Mouse (Mus musculus) retina, postnatal 7 days (tissue): ENCODE results near the gene Fam229b.

Source experiments
- DNase-seq: peaks from one replicate; pipeline ENCODE4 v3.0.0-alpha.2; 2012; ENCODE audit warnings: low read depth, low spot score

Fam229b gene

GRCm38 (mm10) chr10:39133462-39134310, at the start of gene Fam229b, which contains the start of gene Tube1:
TSS of gene Fam229b (minus strand) at chr10:39133914.
TSS of gene Tube1 (plus strand) at chr10:39133976.
- DNase-seq = peak; percentile 86

- DNase-seq = no peak
These were observed 43.3 kb upstream of the Fam229b start for GRCm38 (mm10) chr10:39176981-39177380.

GRCm38 (mm10) chr10:39173077-39173476, 39.4 kb upstream of the Fam229b start:
- no peak for DNase-seq

- no peak for DNase-seq
These were observed 38.8 kb upstream of the Fam229b start for GRCm38 (mm10) chr10:39172540-39172931.

DNA sequence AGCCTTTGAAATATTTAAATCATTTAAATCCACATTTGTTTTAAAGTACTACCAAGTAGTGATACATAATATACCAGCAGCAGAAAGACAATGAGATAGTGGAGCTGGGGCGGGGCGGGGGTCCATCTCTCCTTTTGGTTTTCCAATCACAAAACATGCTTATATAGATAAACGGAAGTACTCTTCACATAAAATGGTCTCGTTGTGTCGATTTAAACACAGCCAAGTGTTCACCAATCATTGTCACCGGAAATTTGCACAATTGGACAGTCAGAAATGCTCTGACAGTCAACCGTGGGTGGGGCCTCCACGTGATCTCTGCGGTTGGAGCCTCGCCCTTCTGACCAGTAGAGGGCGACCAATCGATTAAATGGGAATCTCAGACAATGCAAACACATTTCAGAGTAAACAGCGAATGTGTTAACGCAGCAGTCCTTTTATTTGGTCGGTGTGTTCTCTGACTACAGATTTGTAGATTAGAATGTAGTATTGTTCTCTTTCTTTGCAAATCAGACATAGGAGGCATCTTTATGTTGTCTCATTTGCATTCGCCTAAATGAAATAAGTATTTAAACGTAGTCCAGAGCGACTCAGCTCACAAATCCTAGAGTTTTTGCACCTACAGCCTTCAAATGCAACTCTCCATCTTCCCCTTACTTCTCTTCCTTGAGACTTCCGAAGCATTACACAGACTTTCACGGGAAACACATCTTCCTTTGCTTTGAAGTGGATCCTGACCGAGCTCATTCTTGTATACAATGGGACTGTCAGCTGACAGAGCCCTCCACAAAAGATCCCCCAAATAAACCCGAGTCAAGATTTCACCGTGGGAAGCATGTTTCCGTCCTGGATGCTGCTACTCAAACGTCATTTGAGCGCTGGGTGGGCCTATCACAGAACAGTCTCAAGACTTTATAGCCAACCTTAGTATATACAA, 38.2 kb upstream of the Fam229b start:
- DNase-seq = peak; percentile 70

DNA sequence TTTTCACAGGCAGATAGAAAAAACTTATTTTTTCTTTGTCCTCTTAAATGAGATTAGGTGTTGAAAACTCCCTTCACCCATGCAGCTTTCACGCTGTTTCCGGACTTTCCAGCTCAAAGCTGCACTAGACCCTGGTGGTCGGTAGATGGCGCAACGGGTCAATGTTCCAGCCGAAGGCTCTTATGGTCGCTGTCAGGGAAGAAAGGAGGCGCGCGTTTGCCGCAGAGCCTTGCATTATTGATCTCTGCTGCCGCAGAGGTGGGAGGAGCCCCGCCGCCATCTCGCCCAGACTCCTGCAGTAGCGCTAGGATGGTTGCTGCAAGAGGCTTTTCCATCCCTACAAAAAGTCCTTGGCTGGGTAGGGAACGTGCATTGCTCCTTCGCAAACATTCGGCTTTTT, 37.4 kb upstream of the Fam229b start:
- peak; percentile 75 for DNase-seq

GRCm38 (mm10) chr10:39170706-39171105, 37.0 kb upstream of the Fam229b start:
- DNase-seq = no peak

DNA sequence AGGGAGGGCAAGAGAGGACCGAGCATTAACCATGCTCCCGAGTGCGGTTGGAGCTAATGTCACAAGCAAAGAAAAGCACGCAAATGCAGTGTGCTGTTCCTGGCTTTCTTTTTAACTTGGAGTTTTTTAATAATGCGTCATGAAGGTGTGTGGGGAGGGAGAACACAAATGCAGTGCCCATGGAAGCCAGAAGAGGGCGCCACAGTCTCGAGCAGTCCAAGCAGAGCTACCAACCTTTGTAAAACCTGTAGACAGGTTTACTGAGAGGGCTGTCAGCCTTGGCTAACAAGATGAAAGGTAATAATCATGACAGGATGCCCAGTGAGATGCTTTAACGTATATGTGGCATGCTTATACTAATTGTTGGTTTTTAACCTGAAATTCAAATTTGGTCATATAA, 36.5 kb upstream of the Fam229b start:
- peak; percentile 28 for DNase-seq

DNA sequence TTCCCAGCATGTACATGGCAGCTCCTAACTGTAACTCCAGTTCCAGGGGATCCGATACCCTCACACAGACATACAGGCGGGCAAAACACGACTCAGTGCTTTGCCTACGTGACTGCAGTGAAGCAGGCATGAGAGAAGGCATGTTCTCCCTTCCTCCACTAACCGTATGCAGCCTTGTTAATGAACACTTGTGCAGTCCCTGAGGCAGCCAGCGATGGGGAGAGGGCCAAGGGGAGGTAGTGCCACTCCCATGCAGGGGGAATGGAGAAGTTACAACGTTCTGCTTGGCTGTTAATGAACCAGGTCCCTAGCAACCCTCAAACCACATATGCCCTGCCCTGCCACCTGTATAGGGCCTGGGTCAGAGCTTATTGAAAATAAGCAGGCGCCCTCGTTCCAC, 35.9 kb upstream of the Fam229b start:
- no peak for DNase-seq

DNA sequence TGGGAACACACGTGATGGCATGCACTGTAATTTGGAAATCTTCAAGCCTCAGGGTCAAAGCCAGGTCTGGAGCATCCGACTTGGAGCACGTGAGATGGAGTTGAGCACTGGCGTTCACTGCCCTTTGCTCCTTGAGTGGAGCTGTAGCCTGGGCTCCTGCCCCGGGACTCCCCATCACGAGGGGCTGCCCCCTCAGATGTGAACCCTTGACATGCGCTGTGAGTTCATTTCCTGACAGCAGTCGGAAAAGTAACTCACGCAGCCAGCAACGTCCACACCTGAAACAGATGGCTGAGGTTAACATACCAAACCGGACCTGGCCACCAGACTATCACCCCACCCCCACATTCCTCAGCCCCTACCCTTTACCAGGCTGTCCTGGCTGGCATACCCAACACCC, 33.9 kb upstream of the Fam229b start:
- no peak for DNase-seq

DNA sequence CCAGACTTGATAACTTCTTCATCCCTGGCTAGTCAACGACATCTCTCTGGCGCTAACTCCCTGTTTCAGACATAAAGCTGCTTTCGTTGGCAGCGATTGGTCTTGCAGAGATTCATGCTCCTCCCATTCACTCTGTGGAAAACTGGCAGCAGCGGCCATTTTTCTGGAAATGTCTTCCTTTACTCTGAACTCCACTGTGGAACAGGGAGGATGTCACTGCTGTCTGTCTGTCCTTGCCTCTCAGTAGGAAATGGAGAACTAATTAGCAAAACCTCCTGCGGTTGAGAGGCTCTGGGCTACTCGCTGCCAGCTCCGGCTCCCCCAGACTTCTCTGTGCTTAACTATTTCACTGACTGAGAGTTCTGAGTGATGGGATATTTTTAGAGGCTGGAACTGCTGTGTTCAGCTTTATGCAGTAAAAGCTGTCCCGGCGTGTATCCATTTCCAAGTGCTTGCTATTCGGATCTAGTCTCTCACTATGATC, 32.0 kb upstream of the Fam229b start:
- peak; percentile 28 for DNase-seq

DNA sequence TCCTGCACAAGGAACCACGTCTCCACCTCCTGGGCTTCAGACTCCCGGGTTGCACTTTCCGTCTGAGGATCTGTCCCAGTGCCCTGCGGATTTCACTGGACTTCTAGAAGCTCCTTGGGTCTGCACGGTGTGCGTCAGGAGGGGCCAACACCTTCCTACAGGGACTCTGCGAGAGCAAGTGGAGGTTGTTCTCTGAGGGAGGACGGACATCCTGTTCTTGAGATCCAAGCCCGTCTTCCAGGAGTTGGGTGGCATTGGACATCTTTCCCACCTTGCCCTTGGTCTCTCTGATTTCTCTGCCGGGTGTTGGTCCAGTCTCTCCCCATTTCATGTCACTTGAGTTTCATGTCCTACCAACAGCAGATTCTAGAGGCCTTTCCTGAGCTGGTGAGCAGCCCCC, 30.0 kb upstream of the Fam229b start, which contains the start of gene Ccn6:
TSS of gene Ccn6 (minus strand) at position 101 of the 400 bp plus-strand sequence.
- DNase-seq = no peak

- DNase-seq = no peak
These were observed 29.2 kb upstream of the Fam229b start for GRCm38 (mm10) chr10:39162666-39163484.

DNA sequence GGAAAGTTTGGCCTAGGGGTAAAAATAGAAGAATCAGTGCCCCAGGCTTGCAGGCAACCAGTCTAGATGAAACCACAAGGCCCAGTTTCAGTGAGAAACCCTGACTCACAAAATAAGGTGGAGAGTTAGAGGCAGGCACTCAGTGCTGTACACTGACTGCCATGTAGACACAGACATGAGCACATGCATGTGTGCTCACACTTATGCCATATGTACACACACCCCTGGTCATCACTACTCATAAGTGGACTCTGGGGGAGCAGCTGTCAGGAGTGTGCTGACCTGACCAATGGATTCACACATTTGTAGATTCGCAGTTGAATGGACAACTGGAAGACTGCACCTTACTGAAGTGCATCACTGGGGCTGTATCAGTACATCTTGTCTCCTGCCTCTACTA, 27.7 kb upstream of the Fam229b start:
- DNase-seq = no peak

DNA sequence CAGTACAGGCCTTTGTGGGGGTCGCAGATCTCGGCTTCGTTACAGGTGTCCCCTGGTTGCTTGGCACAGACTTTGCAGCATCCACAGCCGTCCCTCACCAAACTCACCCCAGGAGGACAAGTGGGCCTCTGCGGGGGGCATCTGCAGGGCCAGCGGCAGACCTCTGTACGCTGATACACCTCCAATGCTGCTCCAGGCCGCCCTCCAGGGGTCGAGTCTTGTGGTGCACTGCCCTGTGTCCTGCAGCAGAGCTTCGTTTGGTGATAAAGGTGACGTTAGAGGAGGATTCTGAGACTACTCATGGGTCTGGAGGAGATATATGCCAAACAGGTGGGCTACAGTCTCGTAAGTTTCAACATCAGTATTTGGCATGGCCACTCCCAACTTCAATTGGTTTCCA, 24.6 kb upstream of the Fam229b start:
- no peak for DNase-seq

GRCm38 (mm10) chr10:39157321-39157720, 23.6 kb upstream of the Fam229b start:
- no peak for DNase-seq

DNA sequence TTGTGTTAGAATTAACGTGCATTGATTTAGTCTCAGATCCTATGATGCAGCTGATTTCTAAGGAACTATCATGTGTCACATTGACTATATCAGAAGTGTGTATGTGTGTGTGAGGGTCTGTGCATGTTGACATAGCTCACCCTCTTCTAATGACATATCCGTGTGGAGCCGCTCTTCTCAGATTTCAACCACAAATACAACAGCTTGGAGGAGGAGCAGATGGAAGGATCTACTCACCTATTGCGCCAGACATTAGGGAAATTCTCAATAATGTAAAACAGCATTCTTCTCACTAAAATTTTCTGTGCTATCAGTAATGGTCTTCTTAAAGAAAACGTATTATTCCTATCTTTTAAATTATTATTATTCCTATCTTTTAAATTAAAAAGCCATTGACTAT, 23.0 kb upstream of the Fam229b start:
- DNase-seq = no peak

- no peak for DNase-seq
These were observed 8.5 kb upstream of the Fam229b start for GRCm38 (mm10) chr10:39142216-39142615.

DNA sequence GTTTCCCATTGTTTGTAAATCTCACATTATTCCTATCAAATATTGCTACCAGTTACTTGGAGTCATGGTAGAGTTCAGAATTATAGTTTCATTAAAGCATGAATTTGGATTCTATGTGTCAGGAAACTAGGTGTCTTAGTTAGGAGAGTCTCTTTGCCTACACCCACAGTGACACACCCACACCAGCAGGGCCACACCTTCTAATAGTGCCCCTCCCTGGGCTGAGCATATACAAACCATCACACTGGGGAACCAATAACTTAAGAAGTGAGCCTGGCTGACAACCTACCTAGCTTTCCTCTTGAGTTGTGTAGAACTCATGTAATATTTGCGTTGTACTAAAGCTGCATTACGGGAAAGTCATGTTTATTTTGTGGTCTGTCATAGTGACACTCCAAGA, 7.7 kb upstream of the Fam229b start:
- no peak for DNase-seq

DNA sequence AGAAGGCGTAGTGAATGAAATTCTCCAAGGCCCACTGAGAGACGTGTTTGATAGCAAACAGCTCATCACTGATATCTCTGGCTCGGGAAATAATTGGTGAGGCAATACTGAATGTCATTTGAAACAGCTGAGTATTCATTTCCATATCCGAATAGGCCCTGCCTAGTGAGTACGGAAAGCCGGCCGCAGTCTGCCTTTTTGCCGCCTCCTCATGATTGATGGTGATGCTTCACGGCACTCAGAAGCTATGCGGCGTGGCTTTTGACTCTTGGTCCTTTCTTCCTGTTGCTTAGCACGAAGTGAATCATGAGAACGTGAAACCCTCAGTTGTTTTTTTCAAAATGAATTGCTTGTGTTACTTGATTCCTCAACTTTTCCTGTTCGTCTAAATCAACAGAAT, 7.1 kb upstream of the Fam229b start:
- DNase-seq = no peak

DNA sequence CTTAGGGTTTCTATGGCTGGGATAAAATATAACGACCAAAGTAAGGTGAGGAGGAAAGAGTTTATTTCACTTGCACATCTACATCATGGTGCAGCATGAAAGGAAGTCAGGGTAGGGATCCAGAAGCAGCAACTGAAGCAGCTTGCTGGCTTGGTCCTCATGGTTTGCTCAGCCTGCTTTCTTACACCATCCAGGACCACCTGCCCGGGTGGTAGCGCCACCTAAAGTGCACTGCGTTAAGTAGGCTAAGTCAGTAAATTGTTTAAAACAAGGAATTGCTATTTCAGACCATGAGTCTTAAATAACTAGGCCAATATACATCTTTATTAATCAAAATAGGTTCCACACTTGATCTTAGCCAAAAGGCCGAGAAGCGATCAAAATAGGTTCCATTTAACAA, 5.0 kb upstream of the Fam229b start:
- no peak for DNase-seq
